Mouse (Mus musculus) stomach, postnatal 0 days (tissue): ENCODE measurements at regions not wholly inside any gene's neighbourhood (a gene's known extent, or its start where the extent isn't known, plus 50 kb on each side); places are given as distances from the start of the nearest gene placed in this dataset.

ENCODE experiments used
- CTCF ChIP-seq: IDR thresholded peaks from 2 replicates; pipeline ENCODE4 v1.5.1; 2016; ENCODE audit warnings: antibody characterized with exemption, low read depth, mild to moderate bottlenecking, moderate library complexity
- EP300 ChIP-seq: optimal IDR thresholded peaks from 2 replicates; pipeline ENCODE3; 2016; ENCODE audit warnings: antibody characterized with exemption

GRCm38 (mm10) chr13:83865932-83866685, 356.0 kb upstream of the Tmem161b start:
- TF ChIP-seq CTCF, result no peak
- TF ChIP-seq EP300, result no peak
